Mouse (Mus musculus): ENCODE results near the gene Tril.

- no peak for TF ChIP-seq CTCF (IDR thresholded peaks at IDR 0.05)
- TF ChIP-seq EP300 (IDR thresholded peaks at IDR 0.05) = no peak
Observed at GRCm38 (mm10) chr6:53782273-53782672, 38.4 kb downstream of the Tril start.
